Mouse (Mus musculus): ENCODE data around the gene Ddx58. TPM values are rescaled to one million over a fixed set of nuclear protein-coding genes. Genes with fewer than 3 reads are reported as not detected.

The Ddx58 gene
- total RNA-seq (2021), result 1 to 10 TPM; 3.6 to 4.2 TPM
- long read RNA-seq, experiment 1, partial matches to known transcripts, result 0 of 3 reads
- long read RNA-seq, experiment 1, other reads (novel, unspliced or antisense), result 2 of 3 reads
- long read RNA-seq, experiment 2, partial matches to known transcripts, result 0 of 4 reads
- long read RNA-seq, experiment 2, other reads (novel, unspliced or antisense), result 1 of 4 reads

- no peak for TF ChIP-seq CTCF (IDR thresholded peaks at IDR 0.05)
- intact Hi-C loops (cut with DNase I), result no loop called here
- Histone ChIP-seq H3K27ac (no peak within 1 kb of the TSS), H3K4me3 (peak within 1 kb of the TSS; percentile 61)
- no peak for DNase-seq (ENCODE audit: extremely low spot score in 1 of 2, low spot score in 2 of 2)
These were observed at the start of gene Ddx58 for GRCm38 (mm10) chr4:40239409-40240271. Gene Ddx58, minus strand, starts transcription at chr4:40239828.

GRCm38 (mm10) chr4:40289046-40289445 lies 49.4 kb upstream of the Ddx58 start:
- Histone ChIP-seq H3K4me3 (no peak overlapping the region), H3K27ac (no peak overlapping the region)
- intact Hi-C loops (cut with DNase I), result loop anchor here (5.0 kb wide), 1 partner anchor 393 kb away; no protein-coding TSS in a partner anchor
- no peak for TF ChIP-seq CTCF (IDR thresholded peaks at IDR 0.05)
- no peak for DNase-seq (ENCODE audit: extremely low spot score in 1 of 2, low spot score in 2 of 2)

GRCm38 (mm10) chr4:40287415-40287814 lies 47.8 kb upstream of the Ddx58 start:
- no peak for DNase-seq (ENCODE audit: extremely low spot score in 1 of 2, low spot score in 2 of 2)
- TF ChIP-seq CTCF (IDR thresholded peaks at IDR 0.05), result no peak
- intact Hi-C loops (cut with DNase I), result loop anchor here (2.0 to 5.0 kb wide), 2 partner anchors 153 to 395 kb away; no protein-coding TSS in a partner anchor
- H3K27ac ChIP-seq, result no peak overlapping the region
- no peak overlapping the region for H3K4me3 ChIP-seq

GRCm38 (mm10) chr4:40285582-40285981 lies 46.0 kb upstream of the Ddx58 start:
- TF ChIP-seq CTCF (IDR thresholded peaks at IDR 0.05), result peak; percentile 90
- Histone ChIP-seq H3K4me3 (no peak overlapping the region), H3K27ac (no peak overlapping the region)
- intact Hi-C loops (cut with DNase I), result loop anchor here (2.0 to 5.0 kb wide), 2 partner anchors 103 to 397 kb away; no protein-coding TSS in a partner anchor
- peak; percentile 71 to 75 for DNase-seq (ENCODE audit: extremely low spot score in 1 of 2, low spot score in 2 of 2)

- peak within 1 kb of the TSS; percentile 90 for H3K27ac ChIP-seq
- H3K4me3 ChIP-seq, result peak within 1 kb of the TSS; percentile 99
- TF ChIP-seq CTCF (IDR thresholded peaks at IDR 0.05), result no peak
- intact Hi-C loops (cut with DNase I), result loop anchor here (1.0 to 10.0 kb wide), 3 partner anchors 10 to 665 kb away; partner anchors contain the start of genes Bag1, Chmp5, Smim27 and Topors
- peak; percentile 94 to 95 for DNase-seq (ENCODE audit: extremely low spot score in 1 of 2, low spot score in 2 of 2)
These were observed 39.8 kb upstream of the Ddx58 start, which contains the start of gene Ndufb6 for GRCm38 (mm10) chr4:40279276-40279900. Gene Ndufb6, minus strand, starts transcription at chr4:40279421.

GRCm38 (mm10) chr4:40278880-40279275 lies 39.2 kb upstream of the Ddx58 start:
- no peak for TF ChIP-seq CTCF (IDR thresholded peaks at IDR 0.05)
- no peak for DNase-seq (ENCODE audit: extremely low spot score in 1 of 2, low spot score in 2 of 2)
- peak overlapping the region; percentile 99 for H3K4me3 ChIP-seq
- H3K27ac ChIP-seq, result peak overlapping the region; percentile 90
- intact Hi-C loops (cut with DNase I), result loop anchor here (1.0 to 10.0 kb wide), 3 partner anchors 10 to 666 kb away; partner anchors contain the start of genes Bag1, Chmp5, Smim27 and Topors

- peak; percentile 91 to 94 for DNase-seq (ENCODE audit: extremely low spot score in 1 of 2, low spot score in 2 of 2)
- TF ChIP-seq CTCF (IDR thresholded peaks at IDR 0.05), result no peak
- intact Hi-C loops (cut with DNase I), result loop anchor here (1.0 to 10.0 kb wide), 3 partner anchors 10 to 675 kb away; partner anchors contain the start of genes Aco1, Bag1, Chmp5 and Ndufb6
- Histone ChIP-seq H3K4me3 (peak within 1 kb of the TSS; percentile 58), H3K27ac (peak within 1 kb of the TSS; percentile 91)
These were observed 29.9 kb upstream of the Ddx58 start, which contains the start of the genes Smim27 and Topors for GRCm38 (mm10) chr4:40269430-40270032. Gene Smim27, plus strand, starts transcription at chr4:40269579. Gene Topors, minus strand, starts transcription at chr4:40269850.

GRCm38 (mm10) chr4:40268835-40269234 lies 29.2 kb upstream of the Ddx58 start:
- intact Hi-C loops (cut with DNase I), result loop anchor here (1.0 to 2.0 kb wide), 2 partner anchors 10 to 126 kb away; partner anchors contain the start of genes Aco1 and Ndufb6
- no peak for DNase-seq (ENCODE audit: extremely low spot score in 1 of 2, low spot score in 2 of 2)
- peak overlapping the region; percentile 91 for H3K27ac ChIP-seq
- no peak for TF ChIP-seq CTCF (IDR thresholded peaks at IDR 0.05)
- peak overlapping the region; percentile 58 for H3K4me3 ChIP-seq

- Histone ChIP-seq H3K27ac (peak overlapping the region; percentile 91), H3K4me3 (peak overlapping the region; percentile 58)
- DNase-seq (ENCODE audit: extremely low spot score in 1 of 2, low spot score in 2 of 2), result peak; percentile 91 to 92
- intact Hi-C loops (cut with DNase I), result loop anchor here (2.0 kb wide), 1 partner anchor 126 kb away; the partner anchor contains the start of gene Aco1
- TF ChIP-seq CTCF (IDR thresholded peaks at IDR 0.05), result peak; percentile 46
These were observed 28.7 kb upstream of the Ddx58 start for GRCm38 (mm10) chr4:40268204-40268813.

GRCm38 (mm10) chr4:40267681-40268080 lies 28.1 kb upstream of the Ddx58 start:
- intact Hi-C loops (cut with DNase I), result loop anchor here (2.0 kb wide), 1 partner anchor 125 kb away; the partner anchor contains the start of gene Aco1
- Histone ChIP-seq H3K27ac (peak overlapping the region; percentile 78), H3K4me3 (peak overlapping the region; percentile 58)
- DNase-seq (ENCODE audit: extremely low spot score in 1 of 2, low spot score in 2 of 2), result no peak
- no peak for TF ChIP-seq CTCF (IDR thresholded peaks at IDR 0.05)

Data from left cerebral cortex, adult 2 months (tissue).